Mouse (Mus musculus): ENCODE data around the gene Wdr26. TPM values are rescaled to one million over a fixed set of nuclear protein-coding genes. Genes with fewer than 3 reads are reported as not detected.

Gene Wdr26
- 100 to 1,000 TPM; 127 to 134 TPM for total RNA-seq (2021)
- long read RNA-seq, experiment 1, full-length matches to known transcripts, result 28 of 50 reads
- long read RNA-seq, experiment 1, partial matches to known transcripts, result 5 of 50 reads
- long read RNA-seq, experiment 1, other reads (novel, unspliced or antisense), result 17 of 50 reads
- long read RNA-seq, experiment 2, full-length matches to known transcripts, result 26 of 49 reads
- long read RNA-seq, experiment 2, partial matches to known transcripts, result 7 of 49 reads
- long read RNA-seq, experiment 2, other reads (novel, unspliced or antisense), result 16 of 49 reads

GRCm38 (mm10) chr1:181211920-181212633 lies at the start of gene Wdr26:
Wdr26 (minus strand) TSS chr1:181212001.
- intact Hi-C loops (cut with DNase I), result loop anchor here (2.0 kb wide), 1 partner anchor 21 kb away; no protein-coding TSS in a partner anchor
- DNase-seq, result peak; percentile 80

- DNase-seq, result peak in 1 of 2 experiments; percentile 19
- intact Hi-C loops (cut with DNase I), result no loop called here
Observed at GRCm38 (mm10) chr1:181260949-181261696, 49.3 kb upstream of the Wdr26 start.

- no peak for DNase-seq
- intact Hi-C loops (cut with DNase I), result no loop called here
Observed at GRCm38 (mm10) chr1:181260422-181260821, 48.6 kb upstream of the Wdr26 start.

GRCm38 (mm10) chr1:181259626-181260410 lies 48.0 kb upstream of the Wdr26 start:
- DNase-seq, result no peak
- intact Hi-C loops (cut with DNase I), result no loop called here

GRCm38 (mm10) chr1:181259056-181259455 lies 47.3 kb upstream of the Wdr26 start:
- intact Hi-C loops (cut with DNase I), result no loop called here
- DNase-seq, result no peak

- intact Hi-C loops (cut with DNase I), result no loop called here
- DNase-seq, result no peak
Observed at GRCm38 (mm10) chr1:181258616-181259015, 46.8 kb upstream of the Wdr26 start.

- intact Hi-C loops (cut with DNase I), result no loop called here
Observed at GRCm38 (mm10) chr1:181257585-181258555, 46.1 kb upstream of the Wdr26 start.

GRCm38 (mm10) chr1:181256689-181257584 lies 45.1 kb upstream of the Wdr26 start:
- intact Hi-C loops (cut with DNase I), result no loop called here

More at GRCm38 (mm10) chr1:181257585-181258555, 46.1 kb upstream of the Wdr26 start:
- DNase-seq, result peak; percentile 52 to 63

GRCm38 (mm10) chr1:181255891-181256688 lies 44.3 kb upstream of the Wdr26 start:
- intact Hi-C loops (cut with DNase I), result no loop called here
- peak; percentile 61 to 71 for DNase-seq

More at GRCm38 (mm10) chr1:181256689-181257584, 45.1 kb upstream of the Wdr26 start:
- peak; percentile 81 to 86 for DNase-seq

- no peak for DNase-seq
- intact Hi-C loops (cut with DNase I), result no loop called here
Observed at GRCm38 (mm10) chr1:181255450-181255849, 43.6 kb upstream of the Wdr26 start.

GRCm38 (mm10) chr1:181251624-181252023 lies 39.8 kb upstream of the Wdr26 start:
- intact Hi-C loops (cut with DNase I), result no loop called here
- no peak for DNase-seq

- no peak for DNase-seq
- intact Hi-C loops (cut with DNase I), result no loop called here
Observed at GRCm38 (mm10) chr1:181250961-181251360, 39.2 kb upstream of the Wdr26 start.

GRCm38 (mm10) chr1:181249537-181249936 lies 37.7 kb upstream of the Wdr26 start:
- no peak for DNase-seq
- intact Hi-C loops (cut with DNase I), result no loop called here

GRCm38 (mm10) chr1:181247175-181247574 lies 35.4 kb upstream of the Wdr26 start:
- intact Hi-C loops (cut with DNase I), result no loop called here
- DNase-seq, result peak in 1 of 2 experiments; percentile 28

- intact Hi-C loops (cut with DNase I), result no loop called here
- DNase-seq, result peak in 1 of 2 experiments; percentile 37
Observed at GRCm38 (mm10) chr1:181246487-181247138, 34.8 kb upstream of the Wdr26 start.

All from heart, postnatal 14 days (tissue).